Mouse (Mus musculus) heart, embryonic 15.5 days (tissue): ENCODE results near the gene Arl2. TPM values are rescaled to one million over a fixed set of nuclear protein-coding genes. Genes with fewer than 3 reads are reported as not detected.
"Not testable (repeated sequence)": the region's sequence is repeated elsewhere in the genome, so short reads cannot be mapped to it uniquely, and the experiment has no call there.

Source experiments
- ATAC-seq: fragments of 200-750 bp; cut with Nextera tagmentation; replicated peaks from 2 replicates; pipeline ENCODE4 v1.8.0; 2017; ENCODE audit warnings: low read depth, moderate TSS enrichment; ENCODE audit not compliant: insufficient number of reproducible peaks, insufficient read depth, low FRiP score
- H3K27ac ChIP-seq: fragments of 300-500 bp; sonication (generic); 2 replicates; pipeline ENCODE4 v1.5.1; 2015; ENCODE audit warnings: mild to moderate bottlenecking, inconsistent platforms
- H3K27me3 ChIP-seq: fragments of 300-500 bp; sonication (generic); 2 replicates; pipeline ENCODE4 v1.6.1; 2015; ENCODE audit warnings: inconsistent platforms
- H3K36me3 ChIP-seq: fragments of 300-500 bp; sonication (generic); 2 replicates; pipeline ENCODE4 v1.6.1; 2015; ENCODE audit warnings: mild to moderate bottlenecking, inconsistent platforms
- H3K4me1 ChIP-seq: fragments of 300-500 bp; sonication (generic); replicated peaks from 2 replicates; pipeline ENCODE4 v1.6.1; 2015; ENCODE audit warnings: inconsistent platforms
- H3K4me2 ChIP-seq: fragments of 300-500 bp; sonication (generic); 2 replicates; pipeline ENCODE4 v1.6.1; 2015; ENCODE audit warnings: inconsistent platforms, mild to moderate bottlenecking, moderate library complexity
- H3K4me3 ChIP-seq: fragments of 300-500 bp; sonication (generic); 2 replicates; pipeline ENCODE4 v1.5.1; 2015; ENCODE audit warnings: mild to moderate bottlenecking, inconsistent platforms
- H3K9ac ChIP-seq: fragments of 300-500 bp; sonication (generic); 2 replicates; pipeline ENCODE4 v1.6.1; 2015; ENCODE audit warnings: mild to moderate bottlenecking, inconsistent platforms
- H3K9me3 ChIP-seq: fragments of 300-500 bp; sonication (generic); replicated peaks from 2 replicates; pipeline ENCODE4 v1.6.1; 2016; ENCODE audit warnings: inconsistent platforms
- WGBS: fragments of 180-500 bp; shearing (Covaris S2); methylation state at CpG from one replicate; pipeline ENCODE4 v1.1.7; 2015; ENCODE audit warnings: mixed read lengths; 5-methylcytosine and 5-hydroxymethylcytosine counted together
- polyA plus RNA-seq: library from polyadenylated mRNA; unstranded; fragments of >200 nt; fragmentation: Nextera tagmentation; extraction: Ambion mirVana; gene quantifications from 2 replicates; pipeline ENCODE4 v1.2.1, GENCODE M21; 2015

Gene Arl2
- polyA plus RNA-seq, 1 experiment from 2014 or later: 74.7 TPM

DNA sequence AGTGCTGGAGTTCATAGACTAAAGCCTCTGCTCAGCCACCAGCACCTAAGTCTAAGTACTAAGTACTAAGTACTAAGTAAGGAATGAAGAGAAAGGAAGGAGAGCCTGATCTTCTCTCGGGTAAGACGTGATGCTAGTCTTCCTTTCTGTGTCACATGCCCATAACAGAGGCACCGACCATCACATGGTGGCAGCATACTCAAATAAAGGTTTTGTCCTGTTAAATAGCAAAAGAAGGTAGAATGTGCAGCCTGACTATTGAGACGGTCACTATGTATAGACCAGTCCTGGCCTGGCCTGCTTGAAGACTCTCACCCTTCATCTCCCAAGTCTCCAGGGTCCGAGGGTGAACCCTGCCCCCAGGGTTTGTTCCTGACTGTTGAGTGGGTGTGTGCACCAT lies 3.5 kb upstream of the Arl2 start:
- H3K4me2 ChIP-seq: no peak overlapping the region
- no peaks in the 10 kb centered on the region for H3K36me3 ChIP-seq
- peaks cover 3% of the 10 kb centered on the region; the same call in 1 of the 2 replicates for H3K27me3 ChIP-seq
- H3K4me3 ChIP-seq: no peak overlapping the region
- H3K9me3 ChIP-seq: no peaks in the 10 kb centered on the region
- no peak overlapping the region for H3K27ac ChIP-seq
- H3K9ac ChIP-seq: no peak overlapping the region
- 72% methylated on average over 5 of the region's 5 CpGs for WGBS
- ATAC-seq: no peak
- H3K4me1 ChIP-seq: peaks cover 11% of the 10 kb centered on the region

DNA sequence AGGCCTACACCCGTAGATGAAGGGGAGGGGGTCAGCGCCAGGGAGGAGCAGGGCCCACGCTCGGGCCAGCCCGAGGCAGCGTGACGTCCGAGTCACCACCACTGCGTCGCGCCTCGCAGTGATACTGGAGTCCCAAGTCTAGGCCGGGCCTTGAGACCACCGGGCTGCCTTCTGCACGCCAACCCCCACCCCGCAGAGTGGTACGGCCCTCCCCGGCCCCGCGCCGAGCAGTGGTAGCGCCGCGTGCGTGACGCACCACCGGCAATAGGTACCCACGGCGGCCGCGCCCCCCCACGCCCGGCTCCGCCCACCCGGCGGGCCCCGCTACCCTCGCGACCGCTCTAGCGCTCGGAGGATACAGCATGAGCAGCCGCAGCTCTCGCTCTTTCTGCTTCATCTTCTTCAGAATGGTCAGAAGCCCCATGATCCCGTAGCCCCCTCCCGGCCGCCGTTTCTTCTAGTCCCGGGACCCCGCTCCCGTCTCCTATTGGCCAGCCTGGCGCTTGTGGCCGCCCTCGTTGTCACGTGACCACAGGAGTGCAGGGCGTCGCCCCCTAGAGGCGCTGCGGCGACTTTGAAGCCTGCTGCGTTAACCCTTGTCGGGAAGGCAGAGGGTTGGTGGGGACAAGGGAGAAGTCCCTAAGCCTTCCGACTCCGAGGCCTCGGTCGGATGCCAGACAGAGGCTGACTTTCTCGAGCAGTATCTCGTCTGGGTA lies 512 bp downstream of the Arl2 start, which contains the start of gene Batf2:
Gene Batf2 (plus strand): TSS at position 306 of the 716 bp plus-strand sequence.
- H3K4me1 ChIP-seq: peaks cover 12% of the 10 kb centered on the region
- peak; percentile 89 for ATAC-seq
- peak within 1 kb of the TSS; percentile 84 for H3K9ac ChIP-seq
- no peaks in the 10 kb centered on the region for H3K27me3 ChIP-seq
- H3K9me3 ChIP-seq: no peaks in the 10 kb centered on the region
- peak within 1 kb of the TSS; percentile 93 for H3K27ac ChIP-seq
- H3K4me2 ChIP-seq: peak within 1 kb of the TSS; percentile 94
- H3K4me3 ChIP-seq: peak within 1 kb of the TSS; percentile 70
- 0 out of 2 replicates have a peak, but pooled peaks cover 4% of the 10 kb centered on the region for H3K36me3 ChIP-seq
- under 1% methylated on average over 63 of the region's 68 CpGs for WGBS

DNA sequence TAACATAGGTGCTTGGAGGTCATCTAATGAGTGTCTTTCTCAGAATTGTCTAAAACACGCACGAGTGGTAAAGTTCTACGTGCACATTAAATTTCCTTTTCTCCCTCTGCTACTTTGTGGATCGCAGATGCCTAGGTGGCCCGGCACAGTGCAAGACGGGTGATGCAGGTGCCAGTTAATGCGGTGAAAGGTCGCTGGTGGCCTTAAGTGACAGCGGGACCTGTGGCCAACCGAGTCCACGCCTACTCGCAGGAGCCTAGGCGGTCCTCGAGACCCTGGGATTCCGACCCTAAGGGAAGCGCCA lies 1.0 kb downstream of the Arl2 start:
- Histone ChIP-seq H3K4me1 (peaks cover 12% of the 10 kb centered on the region), H3K27me3 (no peaks in the 10 kb centered on the region), H3K27ac (peak overlapping the region; percentile 93), H3K4me3 (peak overlapping the region; percentile 70), H3K36me3 (0 out of 2 replicates have a peak, but pooled peaks cover 4% of the 10 kb centered on the region), H3K9ac (peak overlapping the region; percentile 84), H3K9me3 (no peaks in the 10 kb centered on the region), H3K4me2 (peak overlapping the region; percentile 94)
- no peak for ATAC-seq
- 6% methylated on average over 16 of the region's 16 CpGs for WGBS

DNA sequence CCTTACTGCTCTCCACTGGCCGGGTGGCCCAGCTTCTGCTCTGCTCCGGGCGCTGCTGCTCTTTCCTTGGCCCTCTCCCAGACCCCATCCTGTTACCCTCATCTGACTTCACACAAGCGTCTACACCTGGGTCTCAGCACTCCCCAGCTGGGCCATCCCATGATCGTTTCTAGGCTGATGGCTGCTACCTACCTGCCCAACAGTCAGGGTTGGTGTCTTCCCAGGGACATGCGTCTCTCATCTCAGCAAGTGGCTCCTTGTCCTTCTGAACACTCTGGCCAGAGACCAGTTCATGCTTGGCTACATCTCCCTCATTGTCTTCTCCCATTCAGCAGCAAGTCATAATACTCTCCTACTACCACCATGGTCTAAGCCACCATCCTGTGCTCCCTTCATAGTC lies 1.6 kb downstream of the Arl2 start:
- no peaks in the 10 kb centered on the region for H3K9me3 ChIP-seq
- peak overlapping the region; percentile 70; the same call in 1 of the 2 replicates for H3K4me3 ChIP-seq
- peak overlapping the region; percentile 84 for H3K9ac ChIP-seq
- H3K27me3 ChIP-seq: no peaks in the 10 kb centered on the region
- H3K36me3 ChIP-seq: 0 out of 2 replicates have a peak, but pooled peaks cover 4% of the 10 kb centered on the region
- H3K4me1 ChIP-seq: peaks cover 12% of the 10 kb centered on the region
- no peak for ATAC-seq
- peak overlapping the region; percentile 94; the same call in 1 of the 2 replicates for H3K4me2 ChIP-seq
- 90% methylated on average over 6 of the region's 6 CpGs for WGBS
- no peak overlapping the region for H3K27ac ChIP-seq

DNA sequence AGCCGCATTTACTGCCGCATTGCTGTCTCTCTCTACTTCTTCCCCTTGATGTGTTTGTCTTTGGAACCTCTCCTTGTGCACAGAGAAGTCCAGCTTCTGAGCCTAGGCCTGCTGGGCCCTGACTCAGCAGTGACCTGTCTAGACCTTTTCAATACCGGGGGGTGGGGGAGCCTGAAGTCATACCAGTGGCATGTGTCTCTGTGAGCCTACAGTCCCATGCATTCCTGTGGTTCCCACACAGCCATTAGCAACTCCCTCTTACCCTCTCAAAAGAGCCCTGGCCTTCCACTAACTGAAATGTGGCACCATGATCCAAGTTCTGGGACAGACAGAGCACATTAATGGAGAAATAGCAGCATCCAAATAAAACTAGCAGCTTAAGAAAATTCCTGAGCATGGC lies 5.0 kb downstream of the Arl2 start:
- Histone ChIP-seq H3K4me1 (peaks cover 8% of the 10 kb centered on the region), H3K4me2 (no peak overlapping the region), H3K27ac (no peak overlapping the region), H3K36me3 (peaks cover 7% of the 10 kb centered on the region; the same call in 1 of the 2 replicates), H3K9me3 (no peaks in the 10 kb centered on the region), H3K9ac (no peak overlapping the region), H3K4me3 (no peak overlapping the region), H3K27me3 (no peaks in the 10 kb centered on the region)
- WGBS: 78% methylated on average over 3 of the region's 3 CpGs
- ATAC-seq: no peak

DNA sequence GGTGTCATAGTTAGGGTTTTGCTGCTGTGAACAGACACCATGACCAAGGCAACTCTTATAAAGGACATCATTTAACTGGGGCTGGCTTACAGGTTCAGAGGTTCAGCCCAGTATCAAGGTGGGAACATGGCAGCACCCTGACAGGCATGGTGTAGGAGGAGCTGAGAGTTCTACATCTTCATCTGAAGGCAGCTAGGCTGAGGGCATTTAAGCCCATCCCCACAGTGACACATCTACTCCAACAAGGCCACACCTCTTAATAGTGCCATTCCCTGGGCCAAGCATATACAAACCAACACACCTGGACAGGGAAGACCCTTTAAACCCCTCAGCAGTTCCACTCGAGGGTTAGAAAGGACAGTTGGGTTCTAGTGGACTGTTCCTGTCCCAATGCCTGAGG lies 8.2 kb downstream of the Arl2 start:
- H3K27me3 ChIP-seq, H3K9ac ChIP-seq, ATAC-seq, H3K27ac ChIP-seq, H3K4me2 ChIP-seq, H3K36me3 ChIP-seq, H3K4me3 ChIP-seq, H3K9me3 ChIP-seq, H3K4me1 ChIP-seq: not testable (repeated sequence)
- 15% methylated on average over 1 of the region's 1 CpGs for WGBS

DNA sequence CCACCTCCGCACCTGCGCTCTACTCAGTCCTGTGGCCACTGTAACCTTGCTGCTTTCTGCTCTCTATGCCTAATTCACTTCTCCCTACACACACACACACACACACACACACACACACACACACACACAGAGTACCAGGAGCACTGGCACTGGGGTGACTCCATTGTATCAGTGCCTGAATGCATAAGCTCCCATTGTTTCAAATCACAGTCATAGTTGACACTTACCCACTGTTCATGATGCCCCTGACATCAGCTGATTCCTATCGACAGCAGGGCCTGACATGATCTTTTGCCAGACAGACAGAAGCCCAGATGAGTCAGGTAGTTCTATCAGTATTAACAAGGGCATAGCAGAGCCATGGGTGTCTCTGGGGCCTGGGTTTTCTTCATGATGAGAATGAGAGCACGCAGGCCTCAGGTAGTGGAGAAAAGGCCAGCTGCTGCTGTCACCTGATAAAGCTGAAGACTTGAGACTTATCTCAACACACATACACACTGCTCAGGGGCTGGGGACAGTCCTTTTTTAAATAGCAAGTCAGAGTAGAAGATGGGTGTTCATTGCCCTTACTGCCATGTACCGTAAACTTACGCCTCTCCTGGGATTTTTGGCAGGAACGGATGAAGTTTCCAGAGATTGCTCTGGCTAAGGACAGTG lies 9.0 kb downstream of the Arl2 start:
- no peak overlapping the region for H3K27ac ChIP-seq

DNA sequence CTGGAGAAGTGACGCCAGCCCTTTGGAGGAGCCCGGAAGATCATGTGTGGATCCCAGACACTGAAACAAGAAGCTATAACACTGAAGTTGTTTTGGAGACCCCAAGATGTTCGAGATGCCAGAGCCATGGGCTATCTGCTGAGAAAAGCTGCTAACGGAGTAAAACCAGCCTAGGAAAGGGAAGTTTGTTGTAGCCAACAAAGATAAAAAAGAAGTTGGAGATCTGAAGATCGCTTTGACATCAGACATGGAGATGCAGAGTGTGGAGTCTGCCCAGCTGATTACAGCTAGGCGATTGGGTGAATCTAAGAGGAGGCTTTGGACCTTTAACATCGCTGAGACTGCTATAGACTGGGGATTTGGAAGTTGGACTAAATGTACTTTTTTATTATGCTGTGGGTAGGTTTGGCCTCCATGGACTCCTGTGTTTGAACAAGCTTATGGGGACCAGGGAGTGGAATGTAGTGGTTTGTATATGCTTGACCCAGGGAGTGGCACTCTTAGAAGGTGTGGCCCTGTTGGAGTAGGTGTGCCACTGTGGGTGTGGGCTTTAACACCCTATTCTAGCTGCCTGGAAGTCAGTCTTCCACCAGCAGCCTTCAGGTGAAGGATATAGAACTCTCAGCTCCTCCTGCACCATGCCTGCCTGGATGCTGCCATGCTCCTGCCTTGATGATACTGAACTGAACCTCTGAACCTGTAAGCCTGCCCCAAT lies 10.8 kb downstream of the Arl2 start:
- not testable (repeated sequence) for H3K27ac ChIP-seq, H3K4me1 ChIP-seq, H3K9ac ChIP-seq, H3K27me3 ChIP-seq, ATAC-seq, H3K36me3 ChIP-seq, H3K4me2 ChIP-seq, H3K9me3 ChIP-seq, H3K4me3 ChIP-seq
- WGBS: 66% methylated on average over 7 of the region's 7 CpGs

More for the DNA sequence above, 9.0 kb downstream of the Arl2 start:
- WGBS: 80% methylated on average over 7 of the region's 7 CpGs
- Histone ChIP-seq H3K4me3 (no peak overlapping the region), H3K4me2 (no peak overlapping the region), H3K36me3 (peaks cover 6% of the 10 kb centered on the region; the same call in 1 of the 2 replicates), H3K9me3 (no peaks in the 10 kb centered on the region), H3K9ac (no peak overlapping the region), H3K27me3 (no peaks in the 10 kb centered on the region), H3K4me1 (0 out of 2 replicates have a peak, but pooled peaks cover 2% of the 10 kb centered on the region)
- no peak for ATAC-seq

DNA sequence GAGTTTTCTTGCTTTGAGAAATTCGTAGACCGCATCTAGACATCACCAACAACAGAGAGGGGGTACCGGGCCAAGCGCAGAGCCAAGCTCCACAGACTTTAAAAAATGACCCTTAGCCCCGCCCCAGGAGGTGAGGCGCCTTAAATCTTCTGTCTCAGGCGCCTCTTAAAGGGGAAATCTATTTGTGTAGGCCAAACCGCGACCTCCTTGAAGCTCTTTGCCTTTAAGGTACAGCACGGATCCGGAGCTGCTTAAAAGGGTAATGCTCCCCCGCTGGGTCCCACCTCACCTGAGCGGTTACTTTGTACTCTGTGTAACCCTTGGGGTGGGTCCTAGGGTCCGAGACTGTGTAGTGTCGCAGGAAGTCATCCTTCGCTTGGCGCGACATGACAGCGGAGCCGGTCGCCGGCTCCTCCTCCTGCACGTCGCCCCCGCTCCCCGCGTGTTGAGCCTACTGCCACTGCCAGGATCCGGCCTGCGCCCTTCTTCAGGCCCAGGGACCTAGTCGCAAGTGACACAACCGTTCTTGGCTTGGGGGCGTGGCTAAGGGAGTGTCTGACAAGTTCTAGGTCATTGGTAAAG lies 13.5 kb downstream of the Arl2 start, which contains the start of gene Snx15:
Gene Snx15 (minus strand): TSS at position 545 of the 582 bp plus-strand sequence.
- Histone ChIP-seq H3K27ac (peak within 1 kb of the TSS; percentile 94), H3K9me3 (no peaks in the 10 kb centered on the region), H3K36me3 (no peaks in the 10 kb centered on the region), H3K4me2 (peak within 1 kb of the TSS; percentile 71), H3K9ac (peak within 1 kb of the TSS; percentile 80), H3K4me3 (peak within 1 kb of the TSS; percentile 74), H3K27me3 (no peaks in the 10 kb centered on the region), H3K4me1 (0 out of 2 replicates have a peak, but pooled peaks cover 2% of the 10 kb centered on the region)
- ATAC-seq: peak; percentile 94
- under 1% methylated on average over 32 of the region's 32 CpGs for WGBS

DNA sequence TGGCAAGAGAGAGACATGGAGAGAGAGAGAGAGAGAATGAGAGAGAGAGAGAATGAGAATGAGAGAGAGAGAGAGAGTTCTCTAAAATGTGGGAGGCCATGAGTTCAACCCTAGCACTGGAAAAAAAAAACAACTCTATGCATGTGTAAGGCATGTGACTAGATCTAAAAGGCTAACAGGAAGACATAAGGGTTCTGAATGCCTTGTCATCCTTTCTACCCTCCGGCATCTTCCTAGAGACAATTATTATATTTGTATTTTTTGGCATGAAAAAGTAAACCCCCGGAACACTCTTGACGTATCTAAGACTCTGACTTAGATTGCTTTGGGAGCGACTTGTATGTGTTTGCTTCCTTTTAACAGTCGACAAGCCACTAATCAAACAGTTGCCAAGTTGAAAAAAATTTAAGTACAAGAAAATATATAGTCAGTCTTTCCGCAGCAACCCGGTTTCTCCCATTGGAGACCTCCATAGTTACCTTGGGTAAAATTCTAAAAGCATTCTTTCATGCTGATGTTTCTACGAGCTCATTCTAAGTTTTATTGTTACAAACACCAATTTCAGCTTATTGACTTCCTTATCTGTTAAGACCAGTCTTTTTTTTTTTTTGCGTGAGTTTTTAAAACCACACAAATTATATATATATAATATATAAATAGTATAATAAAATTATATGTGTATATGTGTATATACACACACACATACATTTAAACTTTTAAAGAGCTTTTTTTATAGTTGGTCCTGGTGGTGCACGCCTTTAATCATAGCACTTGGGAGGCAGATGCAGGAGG lies 14.4 kb downstream of the Arl2 start:
- Histone ChIP-seq H3K27ac (peak overlapping the region; percentile 94), H3K9ac (peak overlapping the region; percentile 80), H3K27me3 (no peaks in the 10 kb centered on the region), H3K4me1 (0 out of 2 replicates have a peak, but pooled peaks cover 2% of the 10 kb centered on the region), H3K4me2 (peak overlapping the region; percentile 71), H3K9me3 (no peaks in the 10 kb centered on the region), H3K4me3 (peak overlapping the region; percentile 74), H3K36me3 (no peaks in the 10 kb centered on the region)
- 72% methylated on average over 10 of the region's 10 CpGs for WGBS
- ATAC-seq: no peak
